Mouse (Mus musculus) kidney, adult 18-20 months (tissue): ENCODE measurements around the gene Rnf212.
"Not testable (repeated sequence)": the region's sequence is repeated elsewhere in the genome, so short reads cannot be mapped to it uniquely, and the experiment has no call there.

Source experiments
- DNase-seq: peaks from one replicate; pipeline ENCODE4 v3.0.0; 2021

The Rnf212 gene

DNA sequence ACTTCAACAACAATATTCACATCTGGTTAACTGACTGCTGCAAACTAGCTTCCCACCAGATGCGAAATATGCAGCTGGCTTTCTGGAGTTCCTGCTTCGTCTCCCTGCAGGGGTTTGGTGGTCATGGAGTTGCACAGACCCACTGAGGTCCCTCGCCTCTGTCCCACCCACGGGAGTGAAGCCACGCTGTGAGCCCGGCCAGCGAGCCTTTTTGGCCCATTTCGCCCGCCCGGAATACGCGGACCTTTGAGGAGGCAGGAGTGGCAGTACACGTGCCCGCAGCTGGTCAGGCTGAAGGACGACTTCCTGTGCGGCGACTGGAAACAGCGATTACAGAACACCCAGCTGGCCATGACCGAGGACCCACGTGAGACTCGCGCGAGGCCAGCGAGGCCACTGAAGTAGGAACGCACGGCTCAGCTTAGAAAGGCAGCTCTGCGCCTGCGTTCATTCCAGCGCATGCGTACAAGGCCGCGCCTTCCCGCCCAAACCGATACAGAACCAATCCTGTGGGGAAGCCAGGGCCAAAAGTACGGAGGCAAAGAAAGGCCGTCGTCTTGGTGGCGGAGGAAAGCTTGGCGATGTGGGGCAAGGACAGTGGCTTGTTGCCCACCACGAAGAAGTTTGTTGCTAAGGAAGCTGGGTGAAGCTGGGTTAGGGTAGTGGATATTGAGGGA is at the start of gene Rnf212:
Gene Rnf212 (minus strand): TSS at position 353 of the 677 bp plus-strand sequence.
- no peak for DNase-seq

- peak; percentile 4 for DNase-seq
Observed at GRCm38 (mm10) chr5:108823276-108823675, 48.5 kb upstream of the Rnf212 start.

- not testable (repeated sequence) for DNase-seq
Observed at GRCm38 (mm10) chr5:108808750-108809149, 34.0 kb upstream of the Rnf212 start, which contains the start of gene Vmn2r8. Gene Vmn2r8 (minus strand): TSS chr5:108808850.

DNA sequence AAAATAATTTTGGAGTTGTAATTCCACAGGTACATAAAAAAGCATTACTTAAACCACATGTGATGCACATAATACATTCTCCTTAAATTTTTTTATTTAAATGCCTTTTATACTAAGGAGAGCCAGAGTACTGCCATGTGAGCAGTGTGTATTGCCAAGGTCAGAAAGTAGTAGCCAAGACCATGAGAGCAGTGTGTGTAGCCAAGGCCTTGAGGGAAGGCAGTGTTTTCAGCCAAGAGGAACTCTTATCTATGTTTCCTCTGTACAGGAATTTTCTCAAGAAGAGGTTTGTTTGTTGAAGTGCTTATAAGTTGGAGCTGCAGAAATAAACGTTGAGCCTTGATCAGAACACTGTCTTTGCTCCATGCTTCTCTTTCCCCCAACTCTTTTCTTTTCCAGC is 28.9 kb upstream of the Rnf212 start:
- no peak for DNase-seq

DNA sequence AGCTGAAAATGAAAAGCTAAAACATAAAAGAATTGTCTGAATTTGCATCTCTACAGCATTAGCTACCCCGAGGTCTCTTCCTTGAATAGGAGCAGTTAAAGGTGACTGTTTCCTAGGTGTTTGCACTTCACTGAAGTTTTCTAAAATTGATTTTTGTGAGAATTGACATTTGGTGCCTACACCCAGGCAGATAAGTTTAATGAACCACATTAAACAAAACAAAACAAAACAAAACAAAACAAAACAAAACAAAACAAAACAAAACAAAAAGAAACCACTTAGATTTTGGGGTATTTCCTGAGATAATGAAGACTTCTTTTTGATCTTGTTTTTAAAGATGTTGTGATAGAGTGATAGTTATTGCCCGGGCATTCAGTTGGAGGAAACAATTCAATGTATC is 20.5 kb upstream of the Rnf212 start, which contains the start of gene Tmed11:
Gene Tmed11 (minus strand): TSS at position 101 of the 400 bp plus-strand sequence.
- DNase-seq = not testable (repeated sequence)

DNA sequence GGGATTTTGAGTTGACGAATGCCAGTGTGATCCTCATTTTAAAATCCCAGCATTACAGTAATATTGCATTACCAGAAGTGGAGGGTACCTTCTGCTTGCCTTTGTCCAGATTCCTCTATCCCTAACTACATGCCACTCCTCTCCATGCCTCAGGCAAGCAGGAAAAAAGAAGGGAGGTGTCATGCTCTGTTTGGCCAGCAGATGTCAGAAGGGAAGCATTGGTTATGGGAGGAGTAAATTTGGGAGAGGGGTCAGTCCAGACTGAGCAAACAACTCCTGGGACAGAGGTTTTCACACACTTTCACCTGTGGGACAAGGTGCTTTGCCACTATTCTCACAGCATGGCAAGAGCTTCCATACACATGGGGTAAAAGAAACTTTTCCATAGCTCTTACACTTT is 15.6 kb upstream of the Rnf212 start:
- peak; percentile 5 for DNase-seq

- DNase-seq = no peak
Observed at GRCm38 (mm10) chr5:108760002-108760401, 14.8 kb downstream of the Rnf212 start.

DNA sequence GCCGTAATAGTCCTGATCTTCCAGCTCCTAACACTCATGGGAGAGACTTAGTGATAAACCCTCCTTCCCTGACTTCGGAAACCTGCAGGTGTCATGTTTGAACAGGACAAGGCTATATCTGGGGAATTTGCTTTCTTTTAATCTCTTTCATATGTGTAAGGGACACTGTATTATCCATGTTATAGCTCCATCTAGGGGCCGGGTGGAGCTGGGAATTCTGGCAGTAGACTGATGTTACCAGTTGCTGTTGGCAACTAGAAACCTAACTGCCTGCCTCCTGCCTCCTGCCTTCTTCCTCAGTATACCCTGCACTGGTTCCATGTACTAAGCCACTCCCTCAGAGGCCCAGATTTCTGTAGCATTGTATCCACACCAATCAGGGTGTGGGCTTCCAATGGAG is 16.4 kb downstream of the Rnf212 start:
- DNase-seq = peak; percentile 24

GRCm38 (mm10) chr5:108751258-108751657 is 23.5 kb downstream of the Rnf212 start:
- DNase-seq = not testable (repeated sequence)

- DNase-seq = no peak
Observed at GRCm38 (mm10) chr5:108750328-108751210, 24.2 kb downstream of the Rnf212 start.

GRCm38 (mm10) chr5:108744629-108745028 is 30.2 kb downstream of the Rnf212 start:
- no peak for DNase-seq

GRCm38 (mm10) chr5:108743856-108744255 is 30.9 kb downstream of the Rnf212 start:
- DNase-seq = no peak

DNA sequence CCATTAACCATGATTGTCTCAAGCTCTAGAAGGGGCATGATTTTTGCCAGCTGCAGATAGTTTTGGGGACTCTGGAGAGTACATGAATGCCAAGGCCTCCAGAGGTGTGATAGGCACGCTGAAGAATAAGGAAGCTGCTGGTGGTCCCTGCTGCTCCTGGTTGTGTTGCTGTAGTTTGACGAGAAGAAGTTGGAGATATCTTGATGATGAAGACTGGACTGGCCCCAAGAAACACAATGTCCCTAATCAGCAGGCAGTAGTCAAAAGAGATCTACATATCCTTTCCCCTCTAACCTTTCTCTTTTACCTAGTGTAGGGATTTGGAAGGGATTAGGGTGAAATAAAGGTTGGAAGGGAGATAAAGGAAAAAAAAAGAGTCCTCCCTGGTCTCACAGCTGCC is 32.2 kb downstream of the Rnf212 start:
- DNase-seq = no peak

GRCm38 (mm10) chr5:108741844-108742243 is 32.9 kb downstream of the Rnf212 start:
- DNase-seq = no peak

DNA sequence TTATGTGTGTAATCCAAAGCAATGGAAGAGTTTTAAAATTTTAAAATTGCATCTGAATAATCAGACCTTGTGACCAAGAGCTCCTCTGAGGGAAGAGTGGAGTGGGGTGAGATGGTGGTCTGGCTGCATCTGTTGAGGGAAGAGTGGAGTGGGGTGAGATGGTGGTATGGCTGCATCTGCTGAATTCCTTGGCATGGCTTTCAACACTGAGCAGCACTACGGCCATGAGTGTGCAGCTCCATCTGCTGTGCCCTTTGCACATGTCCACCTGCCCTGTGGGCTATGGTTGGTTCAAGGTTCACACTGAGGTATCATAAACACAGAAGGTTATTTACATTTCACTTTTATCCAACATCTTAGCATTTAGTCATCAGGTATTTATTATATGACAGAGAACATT is 47.4 kb downstream of the Rnf212 start:
- DNase-seq = no peak

GRCm38 (mm10) chr5:108726557-108727248 is 48.1 kb downstream of the Rnf212 start:
- peak; percentile 84 for DNase-seq

- DNase-seq = no peak
Observed at GRCm38 (mm10) chr5:108724006-108724405, 50.8 kb downstream of the Rnf212 start.

DNA sequence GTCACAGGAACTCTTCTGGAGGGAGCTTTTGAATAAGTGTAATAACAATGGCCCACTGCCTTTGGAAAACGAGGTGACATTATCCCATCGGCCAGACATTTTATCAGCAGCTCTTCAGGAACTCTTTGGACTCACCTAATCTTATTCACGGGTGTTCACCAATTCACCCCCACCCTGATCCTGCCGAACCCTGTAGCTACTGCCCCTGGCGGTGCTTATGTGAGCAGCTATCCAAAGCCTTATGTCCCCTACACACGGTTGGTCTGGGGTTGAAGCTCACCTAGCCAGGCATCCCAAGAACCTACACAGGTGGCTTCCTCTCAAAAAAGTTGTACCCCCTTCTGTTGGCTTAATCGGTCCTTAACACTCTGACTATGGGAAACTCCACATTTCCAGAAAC is 55.0 kb downstream of the Rnf212 start:
- no peak for DNase-seq

DNA sequence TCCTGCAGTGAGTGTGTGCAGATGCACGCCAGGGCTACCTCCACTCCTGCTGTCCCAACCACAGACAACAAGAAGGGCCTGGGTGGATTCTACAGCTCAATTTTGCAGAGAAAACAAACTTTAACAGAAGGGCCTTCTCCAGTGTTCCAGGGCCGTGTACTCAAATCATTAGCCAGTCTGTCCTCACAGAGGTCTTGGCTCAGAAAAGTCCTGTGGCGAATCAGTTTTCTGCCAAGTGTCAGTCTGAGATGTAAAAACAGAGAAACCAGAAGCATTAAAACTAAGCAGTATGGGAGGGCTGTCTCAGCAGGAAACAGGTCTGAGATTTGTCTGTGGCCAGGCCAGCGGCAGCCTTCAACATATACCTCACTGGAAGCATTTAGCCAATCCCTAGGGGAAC is 56.7 kb downstream of the Rnf212 start:
- no peak for DNase-seq

- no peak for DNase-seq
Observed at GRCm38 (mm10) chr5:108715974-108716373, 58.8 kb downstream of the Rnf212 start.

DNA sequence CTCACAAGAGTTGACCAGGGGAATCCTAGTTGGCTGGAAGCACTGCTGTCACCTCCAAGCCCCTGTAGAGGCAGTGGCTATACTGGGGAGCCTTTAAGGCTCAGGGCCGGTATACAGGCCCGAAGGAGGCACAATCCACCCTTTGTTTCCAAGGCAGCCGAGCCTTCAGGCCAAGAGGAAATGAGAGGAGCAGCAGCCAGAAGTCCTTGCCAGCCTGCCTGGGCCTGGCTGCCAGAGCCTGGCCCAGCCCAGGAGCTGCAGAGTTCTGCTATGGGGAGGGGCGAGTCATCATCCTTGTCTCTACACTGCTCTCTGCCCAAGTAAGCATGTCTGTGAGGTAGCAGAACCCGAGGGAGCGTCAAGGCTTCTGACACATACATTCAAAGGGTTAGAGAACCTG is 60.6 kb downstream of the Rnf212 start:
- no peak for DNase-seq

DNA sequence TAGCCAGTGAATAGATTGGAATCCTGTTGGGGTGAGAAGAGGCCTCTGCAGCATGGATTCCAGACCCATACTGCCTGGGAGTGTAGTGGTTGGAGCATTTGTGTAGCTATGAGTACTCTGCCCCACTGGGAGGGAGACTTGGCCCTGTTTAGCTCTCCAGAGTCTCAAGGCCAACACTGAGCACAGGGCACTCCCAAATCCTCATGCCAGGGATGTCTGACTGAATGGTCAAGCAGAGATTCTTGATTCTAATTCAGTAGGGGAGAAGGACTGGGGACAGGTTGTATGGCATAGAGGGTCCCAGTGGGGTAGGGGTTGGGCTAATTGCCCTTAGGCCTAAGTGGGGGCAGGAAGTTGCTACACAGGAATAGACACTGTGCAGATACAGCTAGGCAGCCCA is 61.1 kb downstream of the Rnf212 start:
- DNase-seq = no peak

DNA sequence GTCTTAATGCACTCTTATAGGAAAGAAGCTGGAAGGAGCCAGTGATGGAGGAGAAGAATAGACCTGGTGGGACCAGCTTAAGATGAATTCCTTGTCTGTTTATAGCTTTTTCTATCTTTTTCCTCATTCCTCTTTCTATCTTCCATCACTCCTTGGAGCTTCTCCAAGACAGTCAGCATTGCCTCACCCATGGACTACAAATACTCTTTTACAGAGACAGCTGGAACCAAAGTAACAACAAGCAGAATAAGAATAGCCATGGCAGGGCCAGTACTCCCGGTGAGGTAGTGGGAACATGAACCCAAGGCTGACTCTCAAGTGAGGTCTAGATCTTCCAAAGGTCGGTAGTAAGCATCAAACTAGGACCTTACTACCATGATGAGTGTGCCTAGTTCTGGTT is 61.7 kb downstream of the Rnf212 start:
- no peak for DNase-seq
